ENCODE assay signal across 1 mouse cellular context in genomic region chr4:41710229-41710628, GRCm38 (mm10).
TF ChIP-seq lines count a peak whose summit lies in the region.

No protein-coding gene starts in this region.

TF ChIP-seq in MEL, 35 proteins besides CTCF, POLR2A, EP300 and RAD21:
- TF ChIP-seq SMC3 (IDR thresholded peaks at IDR 0.05; ENCODE audit: low read depth, low read length) (peak; percentile 38), ZKSCAN1 (IDR thresholded peaks at IDR 0.05; ENCODE audit: low read depth, low read length) (no peak)
TF ChIP-seq in MEL: peak in this region for 1.
